In genomic region chr5:133585181-133585580, GRCm38 (mm10) we compare ENCODE assay signal across 8 mouse cellular contexts.
DNase-seq lines count a peak whose midpoint lies in the region; ATAC-seq and TF ChIP-seq lines count a peak whose summit lies in the region.

No protein-coding gene starts in this region.

- H3K9me3 ChIP-seq in kidney, embryonic 14.5 days (ENCODE audit: control insufficient read depth, low read length), result no peaks in the 10 kb centered on the region

- no peak overlapping the region for H3K27ac ChIP-seq in kidney, embryonic 14.5 days (ENCODE audit: low read depth, low read length)
- H3K27ac ChIP-seq in bone marrow macrophage, adult 2 months (ENCODE audit: insufficient read depth, low read depth, low read length), result no peak overlapping the region
- no peak overlapping the region for H3K27ac ChIP-seq in layer of hippocampus, adult 2 months

- TF ChIP-seq POLR2A in bone marrow macrophage, adult 2 months (IDR thresholded peaks at IDR 0.05; ENCODE audit: borderline replicate concordance, low read depth, low read length), result no peak

- H3K4me3 ChIP-seq in kidney, embryonic 14.5 days (ENCODE audit: low read length), result no peak overlapping the region
- no peak overlapping the region for H3K4me3 ChIP-seq in bone marrow macrophage, adult 2 months (ENCODE audit: insufficient read depth, low read length)
- H3K4me3 ChIP-seq in layer of hippocampus, adult 2 months, result no peak overlapping the region

- H3K27me3 ChIP-seq in kidney, embryonic 14.5 days (ENCODE audit: control insufficient read depth, insufficient read depth, low read length), result no peaks in the 10 kb centered on the region

- H3K36me3 ChIP-seq in kidney, embryonic 14.5 days (ENCODE audit: control insufficient read depth, insufficient read depth, low read length), result no peaks in the 10 kb centered on the region

- H3K9ac ChIP-seq in kidney, embryonic 14.5 days (ENCODE audit: low read depth, low read length), result no peak overlapping the region

- DNase-seq in kidney, adult 18-20 months, result peak; percentile 11
- peak; percentile 13 to 83 for DNase-seq in frontal cortex, adult 2 months (ENCODE audit: extremely low spot score in 1 of 2, low spot score in 1 of 2)
- DNase-seq in layer of hippocampus, adult 2 months (ENCODE audit: low spot score in 2 of 2), result peak; percentile 55 to 67
- DNase-seq in lung, postnatal 10 days, result peak; percentile 70
- peak; percentile 6 for DNase-seq in telencephalon, adult 2 months (ENCODE audit: low read depth, low spot score)
- no peak for DNase-seq in natural killer cell, adult 2 months (ENCODE audit: low spot score in 2 of 2)

- WGBS in kidney, embryonic 14.5 days, result 30% methylated on average over 3 of the region's 3 CpGs

- ATAC-seq in kidney, embryonic 14.5 days (ENCODE audit: low FRiP score, low TSS enrichment), result no peak

- H3K4me2 ChIP-seq in kidney, embryonic 14.5 days (replicated peaks; ENCODE audit: low read depth, low read length), result no peak overlapping the region

- peak; percentile 74 for TF ChIP-seq CTCF in bone marrow macrophage, adult 2 months (IDR thresholded peaks at IDR 0.05; ENCODE audit: low read depth, low read length)
- TF ChIP-seq CTCF in layer of hippocampus, adult 2 months (conservative IDR thresholded peaks at IDR 0.05), result peak; percentile 88

- no peaks in the 10 kb centered on the region for H3K4me1 ChIP-seq in kidney, embryonic 14.5 days (ENCODE audit: control insufficient read depth, insufficient read depth, low read length)
- no peaks in the 10 kb centered on the region for H3K4me1 ChIP-seq in bone marrow macrophage, adult 2 months (ENCODE audit: control insufficient read depth, insufficient read depth, low read length)

Comparison
In these comparisons a context has a peak if more than half of its experiments do, and no peak if none do; other contexts are left out.
1. DNase-seq: peak in kidney, adult 18-20 months (single experiment), frontal cortex, adult 2 months (2 of 2), layer of hippocampus, adult 2 months (2 of 2), lung, postnatal 10 days (single experiment) and telencephalon, adult 2 months (single experiment); none in natural killer cell, adult 2 months (0 of 2).